Comparison of ENCODE assay signal across 8 mouse cellular contexts in genomic region chr4:59783685-59784279, GRCm38 (mm10). TPM values are rescaled to one million over a fixed set of nuclear protein-coding genes. Genes with fewer than 3 reads are reported as not detected.
A peak's percentile ranks its signal among the peaks of the same experiment; 100 is the strongest.
DNase-seq lines count a peak whose midpoint lies in the region; ATAC-seq and TF ChIP-seq lines count a peak whose summit lies in the region.

No protein-coding gene starts in this region.

- ATAC-seq in forebrain, postnatal 0 days = peak; percentile 97
- peak; percentile 97 to 98 for ATAC-seq in hematopoietic stem cell, adult 5-6 weeks (replicated peaks in 1 of 2; ENCODE audit: insufficient read depth in 1 of 2, low FRiP score in 2 of 2, low TSS enrichment in 1 of 2, low read depth in 1 of 2, poor library complexity in 2 of 2, severe bottlenecking in 2 of 2)
- peak; percentile 96 for ATAC-seq in lung, embryonic 16.5 days (ENCODE audit: low read depth)

- no peak for TF ChIP-seq EP300 in MEL (IDR thresholded peaks at IDR 0.05; ENCODE audit: low read depth in 1 of 2, low read length in 2 of 2)

- peak overlapping the region; percentile 40 for H3K27ac ChIP-seq in MEL (ENCODE audit: control insufficient read depth, low read depth, low read length)
- no peak overlapping the region for H3K27ac ChIP-seq in cerebellum, adult 2 months (ENCODE audit: insufficient read depth, low read length)
- H3K27ac ChIP-seq in forebrain, postnatal 0 days (ENCODE audit: low read depth, low read length) = peak overlapping the region; percentile 35
- H3K27ac ChIP-seq in lung, embryonic 16.5 days (ENCODE audit: low read length) = no peak overlapping the region; the same call in 1 of the 2 replicates

- peak overlapping the region; percentile 84 to 95 for H3K4me3 ChIP-seq in MEL (ENCODE audit: control insufficient read depth in 1 of 2, insufficient read depth in 1 of 2, low read depth in 2 of 2, low read length in 2 of 2)
- peak overlapping the region; percentile 65 for H3K4me3 ChIP-seq in cerebellum, adult 2 months (replicated peaks; ENCODE audit: insufficient read depth, low read depth, low read length)
- H3K4me3 ChIP-seq in forebrain, postnatal 0 days (ENCODE audit: low read depth, low read length) = peak overlapping the region; percentile 97
- peak overlapping the region; percentile 98 for H3K4me3 ChIP-seq in lung, embryonic 16.5 days (ENCODE audit: low read length)

- peak overlapping the region; percentile 79 for H3K4me2 ChIP-seq in forebrain, postnatal 0 days (ENCODE audit: low read depth)
- peak overlapping the region; percentile 82 for H3K4me2 ChIP-seq in lung, embryonic 16.5 days (ENCODE audit: low read depth, low read length)

- under 1% methylated on average over 36 of the region's 36 CpGs for WGBS in cerebellum, adult 2 months
- WGBS in forebrain, postnatal 0 days = under 1% methylated on average over 36 of the region's 36 CpGs
- under 1% methylated on average over 36 of the region's 36 CpGs for WGBS in lung, embryonic 16.5 days

- peak; percentile 99 for DNase-seq in MEL (ENCODE audit: low read depth, low spot score)
- DNase-seq in cerebellum, adult 2 months = peak; percentile 96 to 97
- peak; percentile 98 for DNase-seq in forebrain, postnatal 0 days
- peak; percentile 90 for DNase-seq in layer of hippocampus, adult 9-10 months (ENCODE audit: low spot score)
- peak; percentile 75 for DNase-seq in ovary, postnatal 10 days (ENCODE audit: low spot score)
- peak; percentile 95 for DNase-seq in thymus, postnatal 10 days (ENCODE audit: low spot score in 2 of 2)

- H3K9me3 ChIP-seq in MEL (replicated peaks; ENCODE audit: insufficient read depth, low read length) = no peaks in the 10 kb centered on the region
- H3K9me3 ChIP-seq in forebrain, postnatal 0 days (ENCODE audit: low read length) = no peaks in the 10 kb centered on the region
- H3K9me3 ChIP-seq in lung, embryonic 16.5 days (ENCODE audit: control insufficient read depth, low read length) = no peaks in the 10 kb centered on the region

- no peak for TF ChIP-seq RAD21 in MEL (IDR thresholded peaks at IDR 0.05; ENCODE audit: low read depth, low read length)

- peak; percentile 50 to 89 for TF ChIP-seq POLR2A in MEL (IDR thresholded peaks at IDR 0.05; ENCODE audit: control insufficient read depth in 1 of 2, insufficient read depth in 1 of 2, low read depth in 1 of 2, low read length in 2 of 2, poor library complexity in 1 of 2)
- peak; percentile 56; the same call in 1 of the 2 replicates for TF ChIP-seq POLR2A in cerebellum, adult 2 months (IDR thresholded peaks at IDR 0.05; ENCODE audit: borderline replicate concordance, insufficient read depth, low read length)

- H3K9ac ChIP-seq in MEL (ENCODE audit: control insufficient read depth, low read depth, low read length, poor library complexity, severe bottlenecking) = peak overlapping the region; percentile 98
- H3K9ac ChIP-seq in forebrain, postnatal 0 days = peak overlapping the region; percentile 68
- H3K9ac ChIP-seq in lung, embryonic 16.5 days (ENCODE audit: low read length) = peak overlapping the region; percentile 84

- no peak for TF ChIP-seq CTCF in MEL (IDR thresholded peaks at IDR 0.05 in 2 of 3, conservative IDR thresholded peaks at IDR 0.05 in 1 of 3; ENCODE audit: control insufficient read depth in 1 of 3, insufficient read depth in 1 of 3, low read depth in 2 of 3, low read length in 3 of 3, poor library complexity in 1 of 3, severe bottlenecking in 1 of 3)
- no peak for TF ChIP-seq CTCF in cerebellum, adult 2 months (IDR thresholded peaks at IDR 0.05; ENCODE audit: borderline replicate concordance, insufficient read depth, low read depth, low read length)
- TF ChIP-seq CTCF in forebrain, postnatal 0 days (IDR thresholded peaks at IDR 0.05; ENCODE audit: low read depth) = no peak

- peaks cover 41% of the 10 kb centered on the region for H3K79me2 ChIP-seq in MEL (ENCODE audit: control insufficient read depth, insufficient read depth, low read length, poor library complexity)

- H3K4me1 ChIP-seq in MEL (ENCODE audit: control insufficient read depth in 1 of 2, insufficient read depth in 2 of 2, low read length in 2 of 2) = peaks cover 16 to 19% of the 10 kb centered on the region in 2 experiments
- H3K4me1 ChIP-seq in cerebellum, adult 2 months (ENCODE audit: control insufficient read depth, insufficient read depth, low read length) = no peaks in the 10 kb centered on the region
- no peaks in the 10 kb centered on the region; the same call in 1 of the 2 replicates for H3K4me1 ChIP-seq in forebrain, postnatal 0 days (ENCODE audit: insufficient read depth)
- H3K4me1 ChIP-seq in lung, embryonic 16.5 days (replicated peaks; ENCODE audit: control insufficient read depth, insufficient read depth, low read length) = peaks cover 14% of the 10 kb centered on the region

- H3K27me3 ChIP-seq in MEL (ENCODE audit: control insufficient read depth in 1 of 2, insufficient read depth in 2 of 2, low read length in 2 of 2) = peaks cover 0 to 2% of the 10 kb centered on the region in 2 experiments; a peak in 1 of 4 replicates
- no peaks in the 10 kb centered on the region for H3K27me3 ChIP-seq in cerebellum, adult 2 months (ENCODE audit: control insufficient read depth, insufficient read depth, low read length)
- H3K27me3 ChIP-seq in forebrain, postnatal 0 days (ENCODE audit: insufficient read depth, low read length) = no peaks in the 10 kb centered on the region
- no peaks in the 10 kb centered on the region for H3K27me3 ChIP-seq in lung, embryonic 16.5 days (ENCODE audit: control insufficient read depth, insufficient read depth, low read depth, low read length)

- peaks cover 12 to 42% of the 10 kb centered on the region in 2 experiments for H3K36me3 ChIP-seq in MEL (ENCODE audit: control insufficient read depth in 1 of 2, insufficient read depth in 2 of 2, low read length in 2 of 2)
- H3K36me3 ChIP-seq in forebrain, postnatal 0 days (ENCODE audit: insufficient read depth) = no peaks in the 10 kb centered on the region
- H3K36me3 ChIP-seq in lung, embryonic 16.5 days (ENCODE audit: control insufficient read depth, insufficient read depth, low read length) = no peaks in the 10 kb centered on the region

TF ChIP-seq in MEL, 35 proteins besides CTCF, POLR2A, EP300 and RAD21 (continues in another document):
- 0 out of 2 replicates have a peak, but pooled peaks have one; percentile 37 for TF ChIP-seq RCOR1 (IDR thresholded peaks at IDR 0.05; ENCODE audit: low read depth, low read length)
- TF ChIP-seq BHLHE40 (IDR thresholded peaks at IDR 0.05; ENCODE audit: borderline replicate concordance, low read depth, low read length) = 0 out of 2 replicates have a peak, but pooled peaks have one; percentile 11
- TF ChIP-seq TBP (IDR thresholded peaks at IDR 0.05; ENCODE audit: low read depth, low read length) = peak; percentile 69; the same call in 1 of the 2 replicates
- peak; percentile 37; the same call in 1 of the 2 replicates for TF ChIP-seq TCF12 (IDR thresholded peaks at IDR 0.05; ENCODE audit: low read depth, low read length)
- peak; percentile 92 for TF ChIP-seq KAT2A (conservative IDR thresholded peaks at IDR 0.05; ENCODE audit: low read depth, low read length)
- TF ChIP-seq ZNF384 (IDR thresholded peaks at IDR 0.05; ENCODE audit: low read depth, low read length) = peak; percentile 96
- peak; percentile 32; the same call in 1 of the 2 replicates for TF ChIP-seq CHD2 (IDR thresholded peaks at IDR 0.05; ENCODE audit: low read length)
- peak; percentile 96 for TF ChIP-seq ELF1 (IDR thresholded peaks at IDR 0.05; ENCODE audit: low read depth, low read length)
- no peak for TF ChIP-seq MYB (IDR thresholded peaks at IDR 0.05; ENCODE audit: low read depth, low read length)
- TF ChIP-seq CHD1 (IDR thresholded peaks at IDR 0.05; ENCODE audit: low read depth, low read length) = no peak
- 0 out of 2 replicates have a peak, but pooled peaks have one; percentile 14 for TF ChIP-seq USF1 (IDR thresholded peaks at IDR 0.05; ENCODE audit: low read depth, low read length)
- TF ChIP-seq TAL1 (IDR thresholded peaks at IDR 0.05; ENCODE audit: low read length) = no peak
- no peak for TF ChIP-seq GABPA (IDR thresholded peaks at IDR 0.05; ENCODE audit: low read depth, low read length)
- TF ChIP-seq POLR2AphosphoS2 (IDR thresholded peaks at IDR 0.05; ENCODE audit: low read length) = peak; percentile 62; the same call in 1 of the 2 replicates
- no peak for TF ChIP-seq JUND (IDR thresholded peaks at IDR 0.05; ENCODE audit: low read depth, low read length)
- TF ChIP-seq MYC (IDR thresholded peaks at IDR 0.05; ENCODE audit: low read depth, low read length) = peak; percentile 54; the same call in 1 of the 2 replicates
- TF ChIP-seq MAX (IDR thresholded peaks at IDR 0.05; ENCODE audit: low read length) = 0 out of 2 replicates have a peak, but pooled peaks have one; percentile 59
- no peak for TF ChIP-seq GATA1 (IDR thresholded peaks at IDR 0.05; ENCODE audit: low read depth, low read length)
- peak; percentile 98 for TF ChIP-seq HCFC1 (IDR thresholded peaks at IDR 0.05; ENCODE audit: low read depth, low read length)
- peak; percentile 40; the same call in 1 of the 2 replicates for TF ChIP-seq ZMIZ1 (IDR thresholded peaks at IDR 0.05; ENCODE audit: low read depth, low read length)
- peak; percentile 69; the same call in 1 of the 2 replicates for TF ChIP-seq MXI1 (IDR thresholded peaks at IDR 0.05; ENCODE audit: low read depth, low read length)

RNA-seq across cellular contexts. Expression of gene Inip, which starts 17.6 kb away (rescaled TPM):
- total RNA-seq in MEL (2012; rRNA removed) = 40.8 and 50.3 TPM in 2 replicates
- 10 to 100 TPM in 1 of 2 experiments, not detected in 1; 42.4 TPM for polyA plus RNA-seq in MEL (2012; ENCODE audit: insufficient read depth in 1 of 2, insufficient read length in 2 of 2, low read depth in 1 of 2, low replicate concordance in 2 of 2, missing spikeins in 1 of 2)
- polyA plus RNA-seq in cerebellum, adult 2 months (2012; rRNA removed) = 22.5 and 23.3 TPM in 2 replicates
- 31.3 and 34.1 TPM in 2 replicates for total RNA-seq in forebrain, postnatal 0 days (2014; rRNA removed)
- 39.2 and 43.2 TPM in 2 replicates for polyA plus RNA-seq in forebrain, postnatal 0 days (2015; fragmentation: Nextera tagmentation; extraction: Ambion mirVana)
- total RNA-seq in hematopoietic stem cell, adult 5-6 weeks (2017) = 48.5 and 65.8 TPM in 2 replicates
- polyA plus RNA-seq in lung, embryonic 16.5 days (2015; fragmentation: Nextera tagmentation; extraction: Ambion mirVana) = 46.9 and 47.7 TPM in 2 replicates

RNA-seq across cellular contexts. Expression of gene Snx30, which starts 21.9 kb away (rescaled TPM):
- total RNA-seq in MEL (2012; rRNA removed) = 4.1 and 4.2 TPM in 2 replicates
- 1 to 10 TPM in 1 of 2 experiments, not detected in 1; 8.6 TPM for polyA plus RNA-seq in MEL (2012; ENCODE audit: insufficient read depth in 1 of 2, insufficient read length in 2 of 2, low read depth in 1 of 2, low replicate concordance in 2 of 2, missing spikeins in 1 of 2)
- 24.7 and 26.1 TPM in 2 replicates for polyA plus RNA-seq in cerebellum, adult 2 months (2012; rRNA removed)
- 22.7 and 31.4 TPM in 2 replicates for total RNA-seq in forebrain, postnatal 0 days (2014; rRNA removed)
- polyA plus RNA-seq in forebrain, postnatal 0 days (2015; fragmentation: Nextera tagmentation; extraction: Ambion mirVana) = 9.8 and 16.9 TPM in 2 replicates
- total RNA-seq in hematopoietic stem cell, adult 5-6 weeks (2017) = 42.3 and 45.7 TPM in 2 replicates
- 6.9 and 7.7 TPM in 2 replicates for polyA plus RNA-seq in lung, embryonic 16.5 days (2015; fragmentation: Nextera tagmentation; extraction: Ambion mirVana)

Comparison
In these comparisons a context has a peak if more than half of its experiments do, and no peak if none do; other contexts are left out.
1. H3K27ac ChIP-seq: peak in MEL (single experiment) and forebrain, postnatal 0 days (single experiment); none in cerebellum, adult 2 months (single experiment) and lung, embryonic 16.5 days (single experiment).
2. Peak in every context shown above with its lines, with median percentiles within 50 percentile points of each other: DNase-seq, H3K4me3 ChIP-seq, H3K9ac ChIP-seq and ATAC-seq.